Comparison of ENCODE assay signal across 8 mouse cellular contexts in the genomic region with DNA sequence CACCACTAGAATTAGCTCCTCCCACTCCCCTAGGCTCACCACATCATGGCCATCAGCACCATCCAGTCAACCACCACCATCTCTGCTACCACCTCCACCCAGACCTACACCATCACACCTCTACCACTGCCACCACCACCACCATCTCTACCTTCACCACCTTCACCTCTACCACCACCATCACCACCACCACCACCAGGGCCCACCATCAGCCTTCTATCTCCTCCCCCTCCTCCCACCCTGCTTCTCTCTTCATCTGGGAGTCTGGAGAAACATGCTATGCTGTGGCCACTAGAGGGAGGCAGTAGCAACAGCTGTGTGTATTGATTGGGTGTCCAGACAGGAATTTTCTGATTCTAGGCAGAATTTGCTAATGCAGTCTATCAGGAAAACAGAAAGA. TPM values are rescaled to one million over a fixed set of nuclear protein-coding genes. Genes with fewer than 3 reads are reported as not detected.
A peak's percentile ranks its signal among the peaks of the same experiment; 100 is the strongest.
DNase-seq lines count a peak whose midpoint lies in the region; ATAC-seq and TF ChIP-seq lines count a peak whose summit lies in the region.

No protein-coding gene starts in this region.

- peak; percentile 66 for TF ChIP-seq CTCF in E14TG2a.4 (conservative IDR thresholded peaks at IDR 0.05; ENCODE audit: low read length)
- peak; percentile 37; the same call in 1 of the 2 replicates for TF ChIP-seq CTCF in small intestine, adult 2 months (IDR thresholded peaks at IDR 0.05; ENCODE audit: extremely low read depth, insufficient read length, insufficient replicate concordance, low read depth, low read length)

- H3K9me3 ChIP-seq in E14TG2a.4 (ENCODE audit: low read length) = peaks cover 11% of the 10 kb centered on the region
- no peaks in the 10 kb centered on the region for H3K9me3 ChIP-seq in embryonic facial prominence, embryonic 13.5 days

- no peak overlapping the region for H3K4me3 ChIP-seq in E14TG2a.4 (replicated peaks; ENCODE audit: low read length)
- H3K4me3 ChIP-seq in embryonic facial prominence, embryonic 13.5 days = no peak overlapping the region
- no peak overlapping the region for H3K4me3 ChIP-seq in small intestine, adult 2 months (ENCODE audit: low read depth, low read length)

- peak; percentile 49 to 62 for DNase-seq in cerebellum, postnatal 14 days
- DNase-seq in cerebellum, adult 11 months = no peak
- peak; percentile 24 to 56 for DNase-seq in kidney, postnatal 36 days
- DNase-seq in lung, postnatal 14 days = peak; percentile 41
- no peak for DNase-seq in natural killer cell, adult 2 months (ENCODE audit: low spot score in 2 of 2)

- no peaks in the 10 kb centered on the region for H3K4me1 ChIP-seq in E14TG2a.4 (replicated peaks; ENCODE audit: low read depth, low read length)
- no peaks in the 10 kb centered on the region for H3K4me1 ChIP-seq in embryonic facial prominence, embryonic 13.5 days
- H3K4me1 ChIP-seq in small intestine, adult 2 months (ENCODE audit: control insufficient read depth, insufficient read depth, insufficient read length, low read length) = no peaks in the 10 kb centered on the region

- no peaks in the 10 kb centered on the region for H3K27me3 ChIP-seq in E14TG2a.4 (ENCODE audit: insufficient read depth, low read length)
- H3K27me3 ChIP-seq in embryonic facial prominence, embryonic 13.5 days = no peaks in the 10 kb centered on the region
- no peaks in the 10 kb centered on the region for H3K27me3 ChIP-seq in small intestine, adult 2 months (ENCODE audit: control insufficient read depth, insufficient read depth, low read length)

- no peaks in the 10 kb centered on the region for H3K36me3 ChIP-seq in E14TG2a.4 (ENCODE audit: insufficient read depth, low read length)
- no peaks in the 10 kb centered on the region for H3K36me3 ChIP-seq in embryonic facial prominence, embryonic 13.5 days
- no peaks in the 10 kb centered on the region for H3K36me3 ChIP-seq in small intestine, adult 2 months (ENCODE audit: control insufficient read depth, insufficient read depth, low read length)

- ATAC-seq in embryonic facial prominence, embryonic 13.5 days (ENCODE audit: insufficient number of reproducible peaks, insufficient read depth, low FRiP score, low TSS enrichment, low read depth) = 0 out of 2 replicates have a peak, but pooled peaks have one; percentile 13

- H3K4me2 ChIP-seq in embryonic facial prominence, embryonic 13.5 days = no peak overlapping the region

- no peak for TF ChIP-seq POLR2A in small intestine, adult 2 months (IDR thresholded peaks at IDR 0.05; ENCODE audit: low read depth, low read length)

- no peak overlapping the region for H3K9ac ChIP-seq in embryonic facial prominence, embryonic 13.5 days

- H3K27ac ChIP-seq in embryonic facial prominence, embryonic 13.5 days = no peak overlapping the region
- H3K27ac ChIP-seq in small intestine, adult 2 months (ENCODE audit: insufficient read depth, low read depth, low read length) = no peak overlapping the region

RNA-seq across cellular contexts. Expression of a gene that starts 47.9 kb away (rescaled TPM):
- 3.3 TPM in 2 replicates for polyA plus RNA-seq in embryonic facial prominence, embryonic 13.5 days (2015; fragmentation: Nextera tagmentation; extraction: Ambion mirVana)
- polyA plus RNA-seq in small intestine, adult 2 months (2012; rRNA removed) = 0.29 and 0.52 TPM in 2 replicates

Comparison
In these comparisons a context has a peak if more than half of its experiments do, and no peak if none do; other contexts are left out.
1. DNase-seq: peak in cerebellum, postnatal 14 days (2 of 2), kidney, postnatal 36 days (2 of 2) and lung, postnatal 14 days (single experiment); none in cerebellum, adult 11 months (single experiment) and natural killer cell, adult 2 months (0 of 2).